Mouse (Mus musculus): ENCODE data around the gene Nav2.

DNA sequence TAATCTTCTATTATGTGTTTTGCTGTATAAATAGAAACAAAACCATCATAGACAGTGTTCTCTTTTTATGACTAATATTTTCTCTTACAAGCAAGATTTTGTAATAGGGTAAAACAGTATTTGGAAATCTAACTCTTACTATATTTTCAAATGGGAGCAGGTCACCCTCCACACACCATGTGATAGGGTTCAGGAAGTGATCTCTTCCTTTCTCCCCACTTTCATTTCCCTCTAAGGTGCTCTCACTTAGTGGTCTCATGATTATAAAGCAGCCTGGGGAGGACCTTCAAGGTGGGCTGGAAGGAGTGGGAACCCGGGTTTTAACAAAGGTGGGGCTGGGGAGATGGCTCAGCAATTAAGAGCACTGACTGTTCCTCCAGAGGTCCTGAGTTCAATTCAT, 487.7 kb downstream of the Nav2 start:
- TF ChIP-seq CTCF (IDR thresholded peaks at IDR 0.05; ENCODE audit: low read depth, low read length) (no peak), GATA1 (IDR thresholded peaks at IDR 0.05; ENCODE audit: borderline replicate concordance, low read length) (no peak), GATA2 (IDR thresholded peaks at IDR 0.05; ENCODE audit: borderline replicate concordance, low read depth, low read length) (no peak), TAL1 (conservative IDR thresholded peaks at IDR 0.05; ENCODE audit: low read depth, low read length) (no peak)
